Mouse (Mus musculus) lung, embryonic 16.5 days (tissue): ENCODE measurements around the gene Hist1h2ab. TPM values are rescaled to one million over a fixed set of nuclear protein-coding genes. Genes with fewer than 3 reads are reported as not detected.
A peak's percentile ranks its signal among the peaks of the same experiment; 100 is the strongest.
"Not testable (repeated sequence)": the region's sequence is repeated elsewhere in the genome, so short reads cannot be mapped to it uniquely, and the experiment has no call there.

Experiments
- ATAC-seq: fragments of 200-750 bp; cut with Nextera tagmentation; 2 replicates; pipeline ENCODE4 v1.8.0; 2017; ENCODE audit warnings: low read depth, mild to moderate bottlenecking, moderate library complexity
- H3K27ac ChIP-seq: fragments of 300-500 bp; sonication (generic); 2 replicates; pipeline ENCODE4 v1.5.1; 2014; ENCODE audit warnings: mild to moderate bottlenecking, control low read depth, low read length
- H3K27me3 ChIP-seq: fragments of 300-500 bp; sonication (generic); 2 replicates; pipeline ENCODE4 v1.6.1; 2014; ENCODE audit warnings: low read depth, low read length, mixed read lengths; ENCODE audit not compliant: control insufficient read depth, insufficient read depth
- H3K36me3 ChIP-seq: fragments of 300-500 bp; sonication (generic); 2 replicates; pipeline ENCODE4 v1.6.1; 2014; ENCODE audit warnings: low read length; ENCODE audit not compliant: control insufficient read depth, insufficient read depth
- H3K4me1 ChIP-seq: fragments of 300-500 bp; sonication (generic); replicated peaks from 2 replicates; pipeline ENCODE4 v1.6.1; 2014; ENCODE audit warnings: low read length, mixed read lengths; ENCODE audit not compliant: control insufficient read depth, insufficient read depth
- H3K4me2 ChIP-seq: fragments of 300-500 bp; sonication (generic); 2 replicates; pipeline ENCODE4 v1.6.1; 2014; ENCODE audit warnings: low read depth, low read length, control low read depth
- H3K4me3 ChIP-seq: fragments of 300-500 bp; sonication (generic); 2 replicates; pipeline ENCODE4 v1.5.1; 2014; ENCODE audit warnings: mild to moderate bottlenecking, low read length, control low read depth
- H3K9ac ChIP-seq: fragments of 300-500 bp; sonication (generic); 2 replicates; pipeline ENCODE4 v1.6.1; 2014; ENCODE audit warnings: low read length, control low read depth
- H3K9me3 ChIP-seq: fragments of 300-500 bp; sonication (generic); 2 replicates; pipeline ENCODE4 v1.6.1; 2016; ENCODE audit warnings: low read length; ENCODE audit not compliant: control insufficient read depth
- WGBS: fragments of 180-500 bp; shearing (Covaris S2); extraction: QIAGEN DNeasy Blood & Tissue Kit; methylation state at CpG from one replicate; pipeline ENCODE4 v1.1.7; 2014; 5-methylcytosine and 5-hydroxymethylcytosine counted together
- polyA plus RNA-seq: library from polyadenylated mRNA; unstranded; fragments of >200 nt; fragmentation: Nextera tagmentation; extraction: Ambion mirVana; gene quantifications from 2 replicates; pipeline ENCODE4 v1.2.1, GENCODE M21; 2015

The Hist1h2ab gene
- polyA plus RNA-seq, 1 experiment from 2014 or later, result 44.6 TPM

DNA sequence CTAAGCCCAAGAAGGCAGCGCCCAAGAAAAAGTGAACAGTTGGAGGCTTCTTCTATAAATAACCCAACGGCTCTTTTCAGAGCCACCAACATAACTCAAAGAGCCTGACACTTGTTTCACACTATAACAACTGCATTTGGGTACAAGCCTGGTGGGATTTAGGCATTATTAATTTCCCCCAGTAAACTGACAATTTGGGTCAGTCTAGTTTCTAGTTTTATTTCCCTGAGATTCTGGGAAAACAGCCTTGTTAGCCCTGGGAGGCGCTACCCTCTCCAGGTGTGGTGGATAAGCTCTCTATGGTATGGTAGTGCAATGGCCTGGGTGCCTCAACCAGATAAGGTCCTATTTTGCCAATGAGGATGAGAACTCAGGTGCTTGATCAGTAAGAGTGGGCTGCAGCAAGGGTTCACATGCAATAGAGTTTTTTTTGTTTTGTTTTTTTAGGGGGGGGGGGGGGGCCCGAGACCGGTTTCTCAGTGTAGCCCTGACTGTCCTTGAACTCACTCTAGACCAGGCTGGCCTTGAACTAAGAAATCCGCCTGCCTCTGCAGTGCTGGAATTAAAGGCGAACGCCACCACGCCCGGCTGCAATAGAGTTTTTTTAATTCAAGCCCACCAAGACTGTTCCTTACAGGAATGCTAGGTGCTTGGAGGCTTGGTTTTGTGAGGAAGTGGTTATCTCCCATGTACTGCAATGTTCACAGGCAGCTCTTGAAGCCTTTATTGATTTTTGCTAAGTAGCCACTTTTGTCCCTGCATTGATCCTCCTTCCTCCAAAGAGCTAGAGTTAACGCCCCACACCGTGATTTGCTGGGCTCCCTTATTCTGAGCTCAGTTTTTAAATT lies 13.6 kb downstream of the Hist1h2ab start:
- Histone ChIP-seq H3K4me3 (peak overlapping the region; percentile 57), H3K4me1 (peaks cover 18% of the 10 kb centered on the region), H3K4me2 (peak overlapping the region; percentile 77), H3K36me3 (no peaks in the 10 kb centered on the region), H3K27me3 (no peaks in the 10 kb centered on the region), H3K9ac (peak overlapping the region; percentile 74), H3K27ac (peak overlapping the region; percentile 95), H3K9me3 (no peaks in the 10 kb centered on the region)
- WGBS, result 30% methylated on average over 12 of the region's 12 CpGs
- ATAC-seq, result no peak

DNA sequence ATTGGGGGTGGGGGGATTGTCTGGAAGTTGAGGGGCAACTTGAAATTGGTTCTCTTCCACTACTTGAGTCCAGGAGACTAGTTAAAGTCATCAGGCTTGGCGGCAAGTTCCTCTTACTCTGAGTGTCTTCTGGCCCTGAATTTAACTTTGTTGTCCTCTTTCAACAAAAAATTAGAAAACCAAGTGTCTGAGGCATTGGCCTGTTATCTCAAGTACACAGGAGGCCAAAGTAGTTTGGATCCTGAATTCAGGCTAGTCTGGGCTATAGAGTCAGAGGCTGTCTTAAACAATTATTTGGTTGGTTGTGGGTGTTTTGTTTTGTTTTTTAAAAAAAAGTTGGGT lies 14.2 kb downstream of the Hist1h2ab start:
- no peak overlapping the region for H3K4me3 ChIP-seq
- no peak overlapping the region for H3K4me2 ChIP-seq
- H3K9me3 ChIP-seq, result no peaks in the 10 kb centered on the region
- H3K4me1 ChIP-seq, result peaks cover 14% of the 10 kb centered on the region
- peak overlapping the region; percentile 33; the same call in 1 of the 2 replicates for H3K27ac ChIP-seq
- H3K9ac ChIP-seq, result no peak overlapping the region
- no peaks in the 10 kb centered on the region for H3K36me3 ChIP-seq
- ATAC-seq, result no peak
- 33% methylated on average over 1 of the region's 1 CpGs for WGBS
- H3K27me3 ChIP-seq, result no peaks in the 10 kb centered on the region

- ATAC-seq, result no peak
- no peaks in the 10 kb centered on the region for H3K36me3 ChIP-seq
- H3K4me1 ChIP-seq, result peaks cover 10% of the 10 kb centered on the region
- H3K27me3 ChIP-seq, result no peaks in the 10 kb centered on the region
- no peak overlapping the region for H3K27ac ChIP-seq
- no peaks in the 10 kb centered on the region for H3K9me3 ChIP-seq
- H3K4me2 ChIP-seq, result no peak overlapping the region
- H3K9ac ChIP-seq, result no peak overlapping the region
- H3K4me3 ChIP-seq, result no peak overlapping the region
These were observed 15.8 kb downstream of the Hist1h2ab start for GRCm38 (mm10) chr13:23766772-23767171.

DNA sequence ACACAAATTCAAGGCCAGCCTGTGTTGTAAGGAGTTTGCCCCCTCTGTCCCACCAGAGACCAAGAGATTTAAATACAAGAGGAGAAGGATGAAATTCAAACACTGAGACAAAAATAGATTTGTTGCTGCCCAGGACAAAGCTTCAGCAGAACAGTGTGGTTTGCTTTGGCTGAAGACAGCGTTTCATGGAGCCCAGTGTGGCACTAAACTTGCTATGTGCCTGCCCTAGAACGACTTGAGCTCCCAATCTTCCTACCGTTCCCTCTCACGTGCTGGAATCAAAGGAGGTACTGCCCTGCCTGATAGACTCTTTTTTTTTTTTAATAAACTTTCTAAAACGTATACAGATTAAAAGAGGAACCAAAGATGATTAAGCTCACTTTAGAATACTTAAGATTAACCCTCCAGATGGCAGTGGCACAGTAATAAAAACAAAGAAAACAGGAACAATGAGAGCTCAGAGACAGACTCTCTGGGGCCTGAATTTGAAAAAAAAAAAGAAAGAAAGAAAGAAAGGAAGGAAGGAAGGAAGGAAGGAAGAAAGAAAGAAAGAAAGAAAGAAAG lies 18.0 kb downstream of the Hist1h2ab start:
- H3K4me3 ChIP-seq, result no peak overlapping the region
- no peak overlapping the region for H3K4me2 ChIP-seq
- no peak for ATAC-seq
- H3K36me3 ChIP-seq, result no peaks in the 10 kb centered on the region
- no peak overlapping the region for H3K9ac ChIP-seq
- H3K27me3 ChIP-seq, result no peaks in the 10 kb centered on the region
- H3K4me1 ChIP-seq, result peaks cover 12% of the 10 kb centered on the region
- H3K9me3 ChIP-seq, result no peaks in the 10 kb centered on the region
- no peak overlapping the region for H3K27ac ChIP-seq
- 39% methylated on average over 5 of the region's 5 CpGs for WGBS

DNA sequence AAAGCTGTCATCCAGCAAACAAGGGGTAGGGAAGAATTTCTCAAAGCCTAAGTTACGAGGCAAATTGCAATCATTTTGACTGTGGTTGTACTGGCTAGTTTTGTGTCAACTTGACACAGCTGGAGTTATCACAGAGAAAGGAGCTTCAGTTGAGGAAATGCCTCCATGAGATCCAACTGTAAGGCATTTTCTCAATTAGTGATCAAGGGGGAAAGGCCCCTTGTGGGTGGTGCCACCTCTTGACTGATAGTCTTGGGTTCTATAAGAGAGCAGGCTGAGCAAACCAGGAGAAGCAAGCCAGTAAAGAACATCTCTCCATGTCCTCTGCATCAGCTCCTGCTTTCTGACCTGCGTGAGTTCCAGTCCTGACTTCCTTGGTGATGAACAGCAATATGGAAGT lies 18.7 kb downstream of the Hist1h2ab start, which contains the start of gene Trim38:
Gene Trim38 (plus strand): TSS at position 301 of the 400 bp plus-strand sequence.
- H3K9ac ChIP-seq, H3K4me3 ChIP-seq, H3K27me3 ChIP-seq, H3K9me3 ChIP-seq, H3K4me2 ChIP-seq, H3K4me1 ChIP-seq, ATAC-seq, H3K27ac ChIP-seq, H3K36me3 ChIP-seq: not testable (repeated sequence)
- 79% methylated on average over 2 of the region's 2 CpGs for WGBS

GRCm38 (mm10) chr13:23772561-23773313 lies 21.8 kb downstream of the Hist1h2ab start:
- Histone ChIP-seq H3K9ac (no peak overlapping the region), H3K4me1 (0 out of 2 replicates have a peak, but pooled peaks cover 3% of the 10 kb centered on the region), H3K4me3 (0 out of 2 replicates have a peak overlapping the region, but pooled peaks have one; percentile 1), H3K27ac (no peak overlapping the region), H3K36me3 (no peaks in the 10 kb centered on the region), H3K9me3 (no peaks in the 10 kb centered on the region), H3K4me2 (peak overlapping the region; percentile 43), H3K27me3 (no peaks in the 10 kb centered on the region)
- 22% methylated on average over 21 of the region's 21 CpGs for WGBS
- ATAC-seq, result peak; percentile 95

GRCm38 (mm10) chr13:23778339-23778738 lies 27.4 kb downstream of the Hist1h2ab start:
- no peaks in the 10 kb centered on the region for H3K4me1 ChIP-seq
- no peak for ATAC-seq
- H3K9me3 ChIP-seq, result no peaks in the 10 kb centered on the region
- no peak overlapping the region for H3K27ac ChIP-seq
- no peaks in the 10 kb centered on the region for H3K36me3 ChIP-seq
- H3K4me2 ChIP-seq, result no peak overlapping the region
- no peak overlapping the region for H3K9ac ChIP-seq
- no peak overlapping the region for H3K4me3 ChIP-seq
- H3K27me3 ChIP-seq, result no peaks in the 10 kb centered on the region
- 89% methylated on average over 7 of the region's 7 CpGs for WGBS

- Histone ChIP-seq H3K4me2 (no peak overlapping the region), H3K4me3 (no peak overlapping the region), H3K27me3 (no peaks in the 10 kb centered on the region), H3K36me3 (no peaks in the 10 kb centered on the region), H3K4me1 (no peaks in the 10 kb centered on the region), H3K9ac (no peak overlapping the region), H3K27ac (no peak overlapping the region), H3K9me3 (no peaks in the 10 kb centered on the region)
- no peak for ATAC-seq
- 65% methylated on average over 4 of the region's 4 CpGs for WGBS
These were observed 28.1 kb downstream of the Hist1h2ab start for GRCm38 (mm10) chr13:23779025-23779424.

DNA sequence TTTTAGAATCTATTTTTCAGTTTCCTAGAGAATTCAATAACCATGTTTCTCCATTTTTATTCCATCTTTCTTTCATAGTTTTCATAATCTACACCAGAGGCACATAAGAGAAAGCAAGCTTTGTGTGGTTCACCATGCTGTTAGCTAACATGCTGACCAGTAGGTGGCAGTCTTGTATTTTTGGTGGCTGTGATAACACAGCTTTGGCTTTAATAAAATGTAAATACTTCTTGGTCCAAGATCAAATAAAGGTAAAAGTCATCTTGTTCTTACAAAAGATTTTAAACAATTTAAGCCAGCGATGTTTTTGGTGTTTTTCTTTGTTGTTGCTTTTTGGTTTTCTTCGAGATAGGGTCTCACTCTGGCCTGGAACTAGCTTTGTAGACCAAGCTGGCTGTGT lies 41.6 kb downstream of the Hist1h2ab start:
- 24% methylated on average over 2 of the region's 2 CpGs for WGBS
- Histone ChIP-seq H3K27ac (no peak overlapping the region), H3K4me2 (no peak overlapping the region), H3K4me1 (no peaks in the 10 kb centered on the region), H3K9ac (no peak overlapping the region), H3K9me3 (no peaks in the 10 kb centered on the region), H3K4me3 (no peak overlapping the region), H3K27me3 (no peaks in the 10 kb centered on the region), H3K36me3 (no peaks in the 10 kb centered on the region)
- ATAC-seq, result no peak
